Mouse (Mus musculus): ENCODE measurements at regions not wholly inside any gene's neighbourhood (a gene's known extent, or its start where the extent isn't known, plus 50 kb on each side); places are given as distances from the start of the nearest gene placed in this dataset.
A peak's percentile ranks its signal among the peaks of the same experiment; 100 is the strongest.

GRCm38 (mm10) chr10:54254874-54255641 is 178.6 kb upstream of the Man1a start:
- DNase-seq (ENCODE audit: extremely low read depth): peak; percentile 57
- no peak overlapping the region for H3K27ac ChIP-seq (ENCODE audit: insufficient read depth, low read depth)
- H3K4me3 ChIP-seq (replicated peaks in 1 of 3; ENCODE audit: low read depth in 2 of 3, low read length in 2 of 3, poor library complexity in 1 of 3): no peak overlapping the region
- no peaks in the 10 kb centered on the region for H3K27me3 ChIP-seq (replicated peaks)
- H3K4me2 ChIP-seq (ENCODE audit: insufficient read depth, low read depth, poor library complexity, severe bottlenecking): no peak overlapping the region
- H3K79me2 ChIP-seq (replicated peaks; ENCODE audit: control insufficient read depth, extremely low read depth, insufficient read depth, poor library complexity, severe bottlenecking): no peaks in the 10 kb centered on the region
- no peaks in the 10 kb centered on the region for H3K36me3 ChIP-seq (replicated peaks in 1 of 2; ENCODE audit: control insufficient read depth in 1 of 2, insufficient read depth in 1 of 2, low read length in 1 of 2)
- H3K9ac ChIP-seq (ENCODE audit: insufficient read depth, low read depth): no peak overlapping the region
- TF ChIP-seq NELFE (IDR thresholded peaks at IDR 0.05; ENCODE audit: low read depth, low read length): no peak
- TF ChIP-seq EP300 (IDR thresholded peaks at IDR 0.05; ENCODE audit: low read length): peak; percentile 91
- TF ChIP-seq GABPA (IDR thresholded peaks at IDR 0.05; ENCODE audit: insufficient replicate concordance, low read depth, low read length): no peak
- peak; percentile 59 for TF ChIP-seq TCF12 (IDR thresholded peaks at IDR 0.05; ENCODE audit: low read depth, low read length)
- peak; percentile 80 for TF ChIP-seq JUN (IDR thresholded peaks at IDR 0.05; ENCODE audit: insufficient read depth, low read depth, low read length)
- no peak for TF ChIP-seq PAX5 (IDR thresholded peaks at IDR 0.05; ENCODE audit: low read length)
- TF ChIP-seq MEF2A (IDR thresholded peaks at IDR 0.05; ENCODE audit: borderline replicate concordance, low read depth, low read length): peak; percentile 62; the same call in 1 of the 2 replicates
- peak; percentile 89 for TF ChIP-seq IRF4 (IDR thresholded peaks at IDR 0.05; ENCODE audit: low read depth, low read length)
- peak; percentile 24; the same call in 1 of the 2 replicates for TF ChIP-seq CHD2 (IDR thresholded peaks at IDR 0.05; ENCODE audit: low read length)
- TF ChIP-seq NRF1 (IDR thresholded peaks at IDR 0.05; ENCODE audit: low read depth, low read length): no peak
- TF ChIP-seq ETS1 (conservative IDR thresholded peaks at IDR 0.05; ENCODE audit: low read depth, low read length): peak; percentile 73
- TF ChIP-seq MAFK (IDR thresholded peaks at IDR 0.05; ENCODE audit: insufficient replicate concordance, low read length): peak; percentile 73
- peak; percentile 56 for TF ChIP-seq BHLHE40 (IDR thresholded peaks at IDR 0.05; ENCODE audit: low read depth, low read length)
- peak; percentile 95 for TF ChIP-seq JUND (conservative IDR thresholded peaks at IDR 0.05; ENCODE audit: low read depth, low read length)
- TF ChIP-seq HCFC1 (IDR thresholded peaks at IDR 0.05; ENCODE audit: low read depth, low read length): peak; percentile 17; the same call in 1 of the 2 replicates
- TF ChIP-seq MAZ (IDR thresholded peaks at IDR 0.05; ENCODE audit: low read depth, low read length): 0 out of 2 replicates have a peak, but pooled peaks have one; percentile 14
- no peak for TF ChIP-seq SIN3A (IDR thresholded peaks at IDR 0.05; ENCODE audit: low read length)
- no peak for TF ChIP-seq ZNF384 (IDR thresholded peaks at IDR 0.05; ENCODE audit: low read depth, low read length)
- H3K4me1 ChIP-seq (ENCODE audit: control insufficient read depth in 1 of 2, insufficient read depth in 2 of 2): peaks cover 0 to 15% of the 10 kb centered on the region in 2 experiments; a peak in 2 of 4 replicates
- no peaks in the 10 kb centered on the region for H3K9me3 ChIP-seq (replicated peaks; ENCODE audit: low read length)
- dilution Hi-C loops (cut with MboI; ENCODE audit: extremely low pct_ligation_motif_present, extremely low pct_unique_long_range_greater_than_20kb, low sequenced_read_pairs) (no loop called here), in situ Hi-C loops (cut with MboI; ENCODE audit: low pct_ligation_motif_present, low pct_unique_long_range_greater_than_20kb, low sequenced_read_pairs) (loop anchor here (25.0 kb wide), 1 partner anchor 393 kb away; no protein-coding TSS in a partner anchor)

- Histone ChIP-seq H3K4me2 (ENCODE audit: insufficient read depth, low read depth, poor library complexity, severe bottlenecking) (no peak overlapping the region), H3K27ac (ENCODE audit: insufficient read depth, low read depth) (no peak overlapping the region), H3K4me1 (ENCODE audit: control insufficient read depth in 1 of 2, insufficient read depth in 2 of 2) (peaks cover 0 to 9% of the 10 kb centered on the region in 2 experiments; a peak in 1 of 4 replicates), H3K36me3 (replicated peaks in 1 of 2; ENCODE audit: control insufficient read depth in 1 of 2, insufficient read depth in 1 of 2, low read length in 1 of 2) (no peaks in the 10 kb centered on the region), H3K4me3 (replicated peaks in 1 of 3; ENCODE audit: low read depth in 2 of 3, low read length in 2 of 3, poor library complexity in 1 of 3) (no peak overlapping the region), H3K79me2 (replicated peaks; ENCODE audit: control insufficient read depth, extremely low read depth, insufficient read depth, poor library complexity, severe bottlenecking) (no peaks in the 10 kb centered on the region), H3K27me3 (replicated peaks) (no peaks in the 10 kb centered on the region), H3K9ac (ENCODE audit: insufficient read depth, low read depth) (no peak overlapping the region), H3K9me3 (replicated peaks; ENCODE audit: low read length) (no peaks in the 10 kb centered on the region)
- no peak for TF ChIP-seq POLR2A (IDR thresholded peaks at IDR 0.05; ENCODE audit: low read depth, low read length)
- no peak for TF ChIP-seq PAX5 (IDR thresholded peaks at IDR 0.05; ENCODE audit: low read length)
- no peak for TF ChIP-seq ZMIZ1 (IDR thresholded peaks at IDR 0.05; ENCODE audit: low read depth, low read length)
- no peak for TF ChIP-seq MEF2A (IDR thresholded peaks at IDR 0.05; ENCODE audit: borderline replicate concordance, low read depth, low read length)
- no peak for TF ChIP-seq ELF1 (IDR thresholded peaks at IDR 0.05; ENCODE audit: low read depth, low read length)
- no peak for TF ChIP-seq MAZ (IDR thresholded peaks at IDR 0.05; ENCODE audit: low read depth, low read length)
- no peak for TF ChIP-seq ZKSCAN1 (IDR thresholded peaks at IDR 0.05; ENCODE audit: borderline replicate concordance, low read depth, low read length)
- no peak for TF ChIP-seq NELFE (IDR thresholded peaks at IDR 0.05; ENCODE audit: low read depth, low read length)
- no peak for TF ChIP-seq MXI1 (IDR thresholded peaks at IDR 0.05; ENCODE audit: low read depth, low read length)
- TF ChIP-seq CHD2 (IDR thresholded peaks at IDR 0.05; ENCODE audit: low read length): no peak
- TF ChIP-seq POLR2AphosphoS2 (IDR thresholded peaks at IDR 0.05; ENCODE audit: low read depth, low read length): no peak
- TF ChIP-seq JUN (IDR thresholded peaks at IDR 0.05; ENCODE audit: insufficient read depth, low read depth, low read length): peak; percentile 68; the same call in 1 of the 2 replicates
- TF ChIP-seq SIN3A (IDR thresholded peaks at IDR 0.05; ENCODE audit: low read length): no peak
- TF ChIP-seq USF2 (conservative IDR thresholded peaks at IDR 0.05; ENCODE audit: low read depth, low read length): no peak
- TF ChIP-seq SMC3 (IDR thresholded peaks at IDR 0.05; ENCODE audit: low read depth, low read length): no peak
- no peak for TF ChIP-seq MAFK (IDR thresholded peaks at IDR 0.05; ENCODE audit: insufficient replicate concordance, low read length)
- TF ChIP-seq EP300 (IDR thresholded peaks at IDR 0.05; ENCODE audit: low read length): peak; percentile 67
- TF ChIP-seq IRF4 (IDR thresholded peaks at IDR 0.05; ENCODE audit: low read depth, low read length): peak; percentile 77; the same call in 1 of the 2 replicates
- TF ChIP-seq JUND (conservative IDR thresholded peaks at IDR 0.05; ENCODE audit: low read depth, low read length): peak; percentile 82
- TF ChIP-seq ETS1 (conservative IDR thresholded peaks at IDR 0.05; ENCODE audit: low read depth, low read length): no peak
- TF ChIP-seq RCOR1 (conservative IDR thresholded peaks at IDR 0.05; ENCODE audit: low read depth, low read length): no peak
- TF ChIP-seq GABPA (IDR thresholded peaks at IDR 0.05; ENCODE audit: insufficient replicate concordance, low read depth, low read length): no peak
- in situ Hi-C loops (cut with MboI; ENCODE audit: low pct_ligation_motif_present, low pct_unique_long_range_greater_than_20kb, low sequenced_read_pairs): no loop called here
- dilution Hi-C loops (cut with MboI; ENCODE audit: extremely low pct_ligation_motif_present, extremely low pct_unique_long_range_greater_than_20kb, low sequenced_read_pairs): no loop called here
- peak; percentile 57 for DNase-seq (ENCODE audit: extremely low read depth)
Measured at GRCm38 (mm10) chr10:54244995-54245394, 168.6 kb upstream of the Man1a start.
